Mouse (Mus musculus) heart, postnatal 0 days (tissue): ENCODE results near the gene Slc41a1. TPM values are rescaled to one million over a fixed set of nuclear protein-coding genes. Genes with fewer than 3 reads are reported as not detected.

ENCODE experiments used
- ATAC-seq: fragments of 200-750 bp; cut with Nextera tagmentation; 2 replicates; pipeline ENCODE4 v1.8.0; 2017; ENCODE audit warnings: low read depth, moderate number of reproducible peaks, moderate library complexity; ENCODE audit not compliant: insufficient read depth
- DNase-seq: peaks from one replicate; pipeline ENCODE4 v3.0.0-alpha.2; 2016; ENCODE audit warnings: low spot score
- H3K27ac ChIP-seq: fragments of 300-500 bp; sonication (generic); 2 replicates; pipeline ENCODE4 v1.5.1; 2014; ENCODE audit warnings: low read depth, mild to moderate bottlenecking
- H3K27me3 ChIP-seq: fragments of 300-500 bp; sonication (generic); 2 replicates; pipeline ENCODE4 v1.6.1; 2014; ENCODE audit warnings: low read length, mixed read lengths; ENCODE audit not compliant: control insufficient read depth, insufficient read depth
- H3K36me3 ChIP-seq: fragments of 300-500 bp; sonication (generic); replicated peaks from 2 replicates; pipeline ENCODE4 v1.6.1; 2014; ENCODE audit warnings: low read length, mixed read lengths; ENCODE audit not compliant: control insufficient read depth, insufficient read depth
- H3K4me1 ChIP-seq: fragments of 300-500 bp; sonication (generic); 2 replicates; pipeline ENCODE4 v1.6.1; 2014; ENCODE audit warnings: antibody characterized with exemption; ENCODE audit not compliant: control insufficient read depth, insufficient read depth
- H3K4me2 ChIP-seq: fragments of 300-500 bp; sonication (generic); 2 replicates; pipeline ENCODE4 v1.6.1; 2014; ENCODE audit warnings: low read depth, mild to moderate bottlenecking, low read length, moderate library complexity
- H3K4me3 ChIP-seq: fragments of 300-500 bp; sonication (generic); 2 replicates; pipeline ENCODE4 v1.5.1; 2014; ENCODE audit warnings: low read depth, low read length
- H3K9ac ChIP-seq: fragments of 300-500 bp; sonication (generic); replicated peaks from 2 replicates; pipeline ENCODE4 v1.6.1; 2014; ENCODE audit warnings: low read depth, low read length, mixed read lengths
- H3K9me3 ChIP-seq: fragments of 300-500 bp; sonication (generic); replicated peaks from 2 replicates; pipeline ENCODE4 v1.6.1; 2016; ENCODE audit warnings: low read length; ENCODE audit not compliant: control insufficient read depth
- CTCF ChIP-seq: IDR thresholded peaks from 2 replicates; pipeline ENCODE4 v1.5.1; 2016; ENCODE audit warnings: antibody characterized with exemption, control low read depth, low read depth
- EP300 ChIP-seq: IDR thresholded peaks from 2 replicates; pipeline ENCODE4 v1.6.1; 2016; ENCODE audit warnings: antibody characterized with exemption, low read depth
- WGBS: fragments of 180-500 bp; shearing (Covaris S2); extraction: QIAGEN DNeasy Blood & Tissue Kit; methylation state at CpG from one replicate; pipeline ENCODE4 v1.1.7; 2014; 5-methylcytosine and 5-hydroxymethylcytosine counted together
- polyA plus RNA-seq: library from polyadenylated mRNA; unstranded; fragments of >200 nt; fragmentation: Nextera tagmentation; extraction: Ambion mirVana; gene quantifications from 2 replicates; pipeline ENCODE4 v1.2.1, GENCODE M21; 2015
- total RNA-seq: library from RNA; depleted of rRNA; stranded (reverse); fragments of >200 nt; gene quantifications from 2 replicates; pipeline ENCODE4 v1.2.3, GENCODE M21; 2014; ENCODE audit warnings: low replicate concordance

Gene Slc41a1
- total and polyA plus RNA-seq, 2 experiments from 2014 or later, result 10.3 to 29.7 TPM

DNA sequence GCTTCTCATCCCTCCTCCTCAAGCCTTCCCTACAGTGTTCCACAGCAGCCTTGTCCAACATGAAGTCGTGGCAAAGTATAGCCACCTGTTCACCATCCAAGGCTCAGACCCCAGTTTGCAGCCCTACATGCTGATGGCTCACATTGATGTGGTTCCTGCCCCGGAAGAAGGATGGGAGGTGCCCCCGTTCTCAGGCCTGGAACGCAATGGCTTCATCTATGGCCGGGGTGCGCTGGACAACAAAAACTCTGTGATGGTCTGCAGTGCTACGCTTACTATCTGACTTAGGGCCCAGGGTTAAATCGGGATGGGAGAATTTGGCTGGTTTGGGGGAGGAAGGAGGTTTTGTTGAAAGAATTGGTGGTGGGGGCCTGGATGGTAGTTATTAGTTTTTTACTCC is 26.2 kb upstream of the Slc41a1 start:
- no peak for ATAC-seq
- H3K9ac ChIP-seq, result no peak overlapping the region
- no peaks in the 10 kb centered on the region for H3K36me3 ChIP-seq
- WGBS, result 89% methylated on average over 8 of the region's 8 CpGs
- no peak for TF ChIP-seq CTCF
- no peak for TF ChIP-seq EP300
- H3K4me3 ChIP-seq, result no peak overlapping the region
- H3K27me3 ChIP-seq, result no peaks in the 10 kb centered on the region
- H3K9me3 ChIP-seq, result no peaks in the 10 kb centered on the region
- DNase-seq, result no peak
- H3K4me1 ChIP-seq, result peaks cover 4% of the 10 kb centered on the region; the same call in 1 of the 2 replicates
- H3K27ac ChIP-seq, result no peak overlapping the region
- no peak overlapping the region for H3K4me2 ChIP-seq

DNA sequence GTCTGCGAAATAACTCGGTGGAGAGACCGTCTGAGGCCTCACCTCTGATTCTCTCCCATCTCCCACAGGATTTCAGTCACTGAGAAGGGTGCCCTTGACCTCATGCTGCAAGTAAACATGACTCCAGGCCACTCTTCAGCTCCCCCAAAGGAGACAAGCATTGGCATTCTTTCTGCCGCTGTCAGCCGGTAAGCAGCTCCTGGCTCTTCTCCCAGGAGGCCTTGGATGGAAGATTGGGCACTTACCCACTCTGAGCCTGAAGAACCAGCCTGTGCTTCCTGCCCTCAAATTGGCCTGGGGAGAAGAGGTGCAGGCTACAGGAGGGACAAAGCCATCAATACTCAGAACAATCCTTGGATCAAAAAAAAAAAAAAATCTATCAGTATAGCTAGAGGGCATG is 24.6 kb upstream of the Slc41a1 start:
- ATAC-seq, result no peak
- Histone ChIP-seq H3K9me3 (no peaks in the 10 kb centered on the region), H3K4me2 (no peak overlapping the region), H3K4me3 (no peak overlapping the region), H3K4me1 (peaks cover 4% of the 10 kb centered on the region; the same call in 1 of the 2 replicates), H3K27me3 (no peaks in the 10 kb centered on the region), H3K36me3 (no peaks in the 10 kb centered on the region), H3K27ac (no peak overlapping the region), H3K9ac (no peak overlapping the region)
- 69% methylated on average over 5 of the region's 5 CpGs for WGBS
- no peak for TF ChIP-seq CTCF
- no peak for TF ChIP-seq EP300
- no peak for DNase-seq

- H3K27me3 ChIP-seq, result no peaks in the 10 kb centered on the region
- H3K4me1 ChIP-seq, result no peaks in the 10 kb centered on the region
- no peaks in the 10 kb centered on the region for H3K9me3 ChIP-seq
- H3K27ac ChIP-seq, result no peak overlapping the region
- H3K4me2 ChIP-seq, result no peak overlapping the region
- no peaks in the 10 kb centered on the region for H3K36me3 ChIP-seq
- WGBS, result 86% methylated on average over 3 of the region's 3 CpGs
- DNase-seq (no peak), ATAC-seq (no peak)
- H3K9ac ChIP-seq, result no peak overlapping the region
- no peak for TF ChIP-seq EP300
- no peak for TF ChIP-seq CTCF
- no peak overlapping the region for H3K4me3 ChIP-seq
Measured at GRCm38 (mm10) chr1:131804166-131804565, 23.1 kb upstream of the Slc41a1 start.

DNA sequence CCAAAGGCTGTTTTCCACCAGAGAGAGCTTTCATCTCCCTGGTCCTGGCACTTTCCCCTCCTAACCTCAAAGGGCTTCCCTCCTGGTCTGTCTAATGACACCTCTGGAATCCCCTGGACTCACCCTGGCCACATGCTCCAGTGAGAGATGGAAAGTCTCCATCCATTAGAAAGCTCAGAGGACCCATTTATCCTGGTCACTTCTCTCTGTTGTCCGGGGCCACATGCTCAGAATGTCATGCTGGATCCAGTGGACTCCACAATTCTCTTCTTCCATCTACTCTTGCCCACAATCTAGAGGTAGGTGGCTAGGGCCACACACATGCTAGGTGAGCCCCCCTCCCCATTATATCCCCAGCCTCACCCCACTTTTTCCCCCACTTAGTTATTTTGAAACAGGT is 18.3 kb upstream of the Slc41a1 start:
- no peak for TF ChIP-seq EP300
- no peak for TF ChIP-seq CTCF
- ATAC-seq (no peak), DNase-seq (no peak)
- no peaks in the 10 kb centered on the region for H3K27me3 ChIP-seq
- 85% methylated on average over 1 of the region's 1 CpGs for WGBS
- H3K9me3 ChIP-seq, result no peaks in the 10 kb centered on the region
- no peak overlapping the region for H3K4me3 ChIP-seq
- H3K36me3 ChIP-seq, result no peaks in the 10 kb centered on the region
- H3K27ac ChIP-seq, result no peak overlapping the region
- H3K4me2 ChIP-seq, result no peak overlapping the region
- no peak overlapping the region for H3K9ac ChIP-seq
- H3K4me1 ChIP-seq, result no peaks in the 10 kb centered on the region

GRCm38 (mm10) chr1:131809651-131810050 is 17.6 kb upstream of the Slc41a1 start:
- no peak overlapping the region for H3K4me2 ChIP-seq
- H3K4me3 ChIP-seq, result no peak overlapping the region
- H3K4me1 ChIP-seq, result no peaks in the 10 kb centered on the region
- no peaks in the 10 kb centered on the region for H3K9me3 ChIP-seq
- DNase-seq (no peak), ATAC-seq (no peak)
- WGBS, result 69% methylated on average over 2 of the region's 2 CpGs
- no peaks in the 10 kb centered on the region for H3K36me3 ChIP-seq
- no peak overlapping the region for H3K9ac ChIP-seq
- no peak for TF ChIP-seq CTCF
- TF ChIP-seq EP300, result no peak
- H3K27ac ChIP-seq, result no peak overlapping the region
- H3K27me3 ChIP-seq, result no peaks in the 10 kb centered on the region

DNA sequence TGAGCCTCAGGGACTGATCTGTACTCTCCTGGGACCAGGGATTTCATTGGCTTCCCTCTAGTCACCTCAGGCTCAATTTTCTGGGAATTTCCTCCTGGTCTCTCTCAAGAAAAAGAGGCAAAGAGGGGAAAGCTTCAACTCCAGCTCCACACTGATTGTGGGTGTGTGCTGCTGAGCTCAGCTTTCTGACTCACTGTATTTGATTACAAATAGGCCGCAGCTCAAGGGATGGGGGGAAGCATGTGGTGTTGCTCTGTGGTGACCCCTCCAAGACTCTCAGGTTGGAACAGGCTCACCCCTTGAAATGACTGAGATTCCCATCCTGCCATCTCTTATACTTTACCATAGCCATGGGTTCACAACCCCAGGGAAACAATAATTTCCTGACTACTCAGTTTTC is 15.9 kb upstream of the Slc41a1 start:
- no peaks in the 10 kb centered on the region for H3K36me3 ChIP-seq
- 88% methylated on average over 1 of the region's 1 CpGs for WGBS
- H3K9ac ChIP-seq, result no peak overlapping the region
- H3K27ac ChIP-seq, result no peak overlapping the region
- H3K4me3 ChIP-seq, result no peak overlapping the region
- H3K9me3 ChIP-seq, result no peaks in the 10 kb centered on the region
- no peaks in the 10 kb centered on the region for H3K27me3 ChIP-seq
- no peak overlapping the region for H3K4me2 ChIP-seq
- DNase-seq (no peak), ATAC-seq (no peak)
- no peaks in the 10 kb centered on the region for H3K4me1 ChIP-seq
- no peak for TF ChIP-seq EP300
- TF ChIP-seq CTCF, result no peak
